Mouse (Mus musculus): ENCODE data around the gene Mad2l1bp. TPM values are rescaled to one million over a fixed set of nuclear protein-coding genes. Genes with fewer than 3 reads are reported as not detected.

Mad2l1bp gene
- polyA plus RNA-seq, 1 experiment = 16.5 TPM

DNA sequence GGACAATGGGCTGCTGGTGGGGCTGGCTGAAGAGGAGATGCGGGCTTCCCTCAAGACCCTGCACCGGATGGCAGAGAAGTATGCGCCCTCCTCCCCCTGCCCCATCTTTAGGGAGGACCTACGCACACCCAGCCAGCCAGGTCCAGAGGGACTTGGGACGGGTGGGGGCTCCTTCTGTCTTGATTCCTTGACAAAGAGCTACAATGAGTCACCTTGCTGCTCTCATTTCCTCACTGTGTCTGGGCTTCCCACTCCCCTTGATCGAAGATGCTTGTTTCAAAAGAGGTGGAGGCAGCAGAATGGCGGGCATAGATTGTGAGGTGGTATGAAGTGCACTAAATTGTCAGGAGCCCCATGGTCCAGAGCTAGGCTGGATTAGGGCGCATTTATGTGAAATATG is 10.9 kb upstream of the Mad2l1bp start:
- 95% methylated on average over 8 of the region's 8 CpGs for WGBS
- peaks cover 41% of the 10 kb centered on the region for H3K36me3 ChIP-seq (ENCODE audit: control insufficient read depth, insufficient read depth, low read length)
- TF ChIP-seq CTCF (IDR thresholded peaks at IDR 0.05; ENCODE audit: extremely low read depth, insufficient read depth, insufficient read length, insufficient replicate concordance) (no peak), POLR2A (IDR thresholded peaks at IDR 0.05; ENCODE audit: low read depth, low read length) (no peak)

DNA sequence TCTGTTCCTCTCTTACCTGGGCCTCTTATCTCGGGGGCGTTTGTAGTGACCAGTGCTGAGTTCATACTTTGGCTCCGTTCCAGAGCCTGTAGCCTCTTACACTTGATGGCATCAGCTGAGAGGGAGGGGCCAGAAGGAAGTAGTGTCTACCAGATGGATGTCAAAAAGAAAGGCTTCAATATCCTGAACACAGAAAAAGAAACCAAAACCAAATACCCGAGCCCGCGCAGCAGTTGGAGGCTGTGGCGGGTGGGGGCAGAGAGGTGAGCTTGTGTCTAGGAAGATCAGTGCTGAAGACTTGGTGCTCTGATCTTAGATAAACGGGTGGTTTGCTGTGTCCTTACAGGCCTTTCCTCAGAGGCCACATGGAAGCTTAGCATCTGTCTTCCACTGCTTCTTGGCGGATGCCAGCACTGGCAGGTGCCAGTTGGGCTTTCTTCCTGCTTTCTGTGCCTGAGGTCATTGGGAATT is 9.6 kb upstream of the Mad2l1bp start:
- 2% methylated on average over 9 of the region's 9 CpGs for WGBS
- peak overlapping the region; percentile 55 for H3K4me3 ChIP-seq (ENCODE audit: extremely low read depth, insufficient read depth, insufficient read length)
- DNase-seq (ENCODE audit: low read depth in 1 of 2, low spot score in 2 of 2) = peak; percentile 50 to 56
- H3K4me1 ChIP-seq (ENCODE audit: control insufficient read depth, insufficient read depth, insufficient read length) = peaks cover 12% of the 10 kb centered on the region; the same call in 1 of the 2 replicates
- no peak for TF ChIP-seq CTCF (IDR thresholded peaks at IDR 0.05; ENCODE audit: extremely low read depth, insufficient read depth, insufficient read length, insufficient replicate concordance)
- TF ChIP-seq POLR2A (IDR thresholded peaks at IDR 0.05; ENCODE audit: low read depth, low read length) = no peak
- peak overlapping the region; percentile 90 for H3K27ac ChIP-seq (ENCODE audit: insufficient read depth, low read length)
- H3K36me3 ChIP-seq (ENCODE audit: control insufficient read depth, insufficient read depth, low read length) = peaks cover 31% of the 10 kb centered on the region
- no peaks in the 10 kb centered on the region for H3K27me3 ChIP-seq (ENCODE audit: control insufficient read depth, insufficient read depth, low read length)

More for the DNA sequence above, 10.9 kb upstream of the Mad2l1bp start:
- H3K4me1 ChIP-seq (ENCODE audit: control insufficient read depth, insufficient read depth, insufficient read length) = peaks cover 12% of the 10 kb centered on the region; the same call in 1 of the 2 replicates
- no peak for DNase-seq (ENCODE audit: low read depth in 1 of 2, low spot score in 2 of 2)
- no peak overlapping the region for H3K4me3 ChIP-seq (ENCODE audit: extremely low read depth, insufficient read depth, insufficient read length)
- no peaks in the 10 kb centered on the region for H3K27me3 ChIP-seq (ENCODE audit: control insufficient read depth, insufficient read depth, low read length)
- H3K27ac ChIP-seq (ENCODE audit: insufficient read depth, low read length) = no peak overlapping the region

DNA sequence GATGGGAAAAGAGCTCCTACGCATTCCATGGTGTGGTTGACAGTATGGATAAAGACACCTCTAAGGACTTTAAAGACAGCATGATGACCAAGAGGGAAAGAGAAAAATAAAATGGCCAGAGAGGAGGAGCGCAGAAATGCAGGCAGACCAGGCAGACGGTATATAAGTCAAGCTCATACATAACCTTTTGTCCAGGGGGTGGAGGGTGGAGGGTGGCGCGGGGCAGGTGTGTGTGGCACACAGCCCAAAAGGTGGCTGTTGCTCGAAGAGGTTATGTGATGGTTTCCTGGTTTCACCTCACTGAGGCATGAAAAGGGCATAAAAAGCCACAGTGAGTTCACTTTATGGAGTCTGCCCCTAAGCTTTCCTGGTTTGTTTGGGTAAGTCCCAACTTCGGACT is 9.2 kb upstream of the Mad2l1bp start:
- DNase-seq (ENCODE audit: low read depth in 1 of 2, low spot score in 2 of 2) = no peak
- H3K36me3 ChIP-seq (ENCODE audit: control insufficient read depth, insufficient read depth, low read length) = peaks cover 27% of the 10 kb centered on the region
- H3K4me1 ChIP-seq (ENCODE audit: control insufficient read depth, insufficient read depth, insufficient read length) = peaks cover 12% of the 10 kb centered on the region; the same call in 1 of the 2 replicates
- no peaks in the 10 kb centered on the region for H3K27me3 ChIP-seq (ENCODE audit: control insufficient read depth, insufficient read depth, low read length)
- WGBS = 40% methylated on average over 7 of the region's 7 CpGs
- H3K4me3 ChIP-seq (ENCODE audit: extremely low read depth, insufficient read depth, insufficient read length) = peak overlapping the region; percentile 55; the same call in 1 of the 2 replicates
- TF ChIP-seq POLR2A (IDR thresholded peaks at IDR 0.05; ENCODE audit: low read depth, low read length) = no peak
- no peak for TF ChIP-seq CTCF (IDR thresholded peaks at IDR 0.05; ENCODE audit: extremely low read depth, insufficient read depth, insufficient read length, insufficient replicate concordance)
- H3K27ac ChIP-seq (ENCODE audit: insufficient read depth, low read length) = peak overlapping the region; percentile 90

DNA sequence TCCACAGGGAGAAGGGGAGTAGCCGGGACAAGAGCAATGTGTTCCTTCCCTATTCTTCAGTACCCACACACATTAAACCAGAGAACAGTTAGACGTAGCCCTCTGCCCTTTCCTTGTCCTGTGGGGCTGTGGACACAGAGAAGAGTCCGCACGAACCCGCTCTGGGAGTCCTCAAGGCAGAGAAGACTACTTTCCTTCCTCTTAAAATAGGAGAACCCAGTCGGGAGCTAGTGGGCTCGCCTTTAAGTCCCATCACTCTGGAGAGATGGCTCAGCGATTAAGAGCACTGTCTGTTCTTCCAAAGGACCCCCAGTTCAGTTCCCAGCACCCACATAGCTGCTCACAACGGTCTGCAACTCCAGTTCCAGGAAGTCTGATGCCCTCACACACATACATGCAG is 8.4 kb upstream of the Mad2l1bp start:
- H3K27me3 ChIP-seq (ENCODE audit: control insufficient read depth, insufficient read depth, low read length) = no peaks in the 10 kb centered on the region
- H3K36me3 ChIP-seq (ENCODE audit: control insufficient read depth, insufficient read depth, low read length) = peaks cover 19% of the 10 kb centered on the region
- no peak for DNase-seq (ENCODE audit: low read depth in 1 of 2, low spot score in 2 of 2)
- 53% methylated on average over 9 of the region's 9 CpGs for WGBS
- TF ChIP-seq POLR2A (IDR thresholded peaks at IDR 0.05; ENCODE audit: low read depth, low read length) = no peak
- TF ChIP-seq CTCF (IDR thresholded peaks at IDR 0.05; ENCODE audit: extremely low read depth, insufficient read depth, insufficient read length, insufficient replicate concordance) = no peak
- peak overlapping the region; percentile 71 for H3K4me3 ChIP-seq (ENCODE audit: extremely low read depth, insufficient read depth, insufficient read length)
- peaks cover 12% of the 10 kb centered on the region; the same call in 1 of the 2 replicates for H3K4me1 ChIP-seq (ENCODE audit: control insufficient read depth, insufficient read depth, insufficient read length)
- peak overlapping the region; percentile 69 for H3K27ac ChIP-seq (ENCODE audit: insufficient read depth, low read length)

DNA sequence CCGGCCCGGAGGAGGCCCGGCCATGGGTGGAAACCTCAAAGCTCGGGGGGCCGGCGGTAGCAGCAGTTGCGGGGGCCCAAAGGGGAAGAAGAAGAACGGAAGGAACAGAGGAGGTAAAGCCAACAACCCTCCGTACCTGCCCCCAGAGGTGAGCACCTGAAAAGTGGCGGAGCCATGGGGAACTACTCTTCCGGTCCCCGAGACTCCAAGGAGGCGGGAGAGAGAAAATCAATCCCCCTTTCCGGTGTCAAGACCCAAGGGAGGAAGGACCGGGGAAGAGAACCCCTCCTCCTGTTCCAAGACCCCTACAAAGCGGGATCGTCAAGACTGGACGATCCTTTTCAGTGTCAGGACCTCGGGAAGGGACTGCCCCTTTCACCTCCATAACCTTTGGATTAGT is 7.8 kb upstream of the Mad2l1bp start:
- Histone ChIP-seq H3K4me3 (ENCODE audit: extremely low read depth, insufficient read depth, insufficient read length) (peak overlapping the region; percentile 71), H3K27me3 (ENCODE audit: control insufficient read depth, insufficient read depth, low read length) (no peaks in the 10 kb centered on the region), H3K36me3 (ENCODE audit: control insufficient read depth, insufficient read depth, low read length) (peaks cover 15% of the 10 kb centered on the region), H3K27ac (ENCODE audit: insufficient read depth, low read length) (peak overlapping the region; percentile 69), H3K4me1 (ENCODE audit: control insufficient read depth, insufficient read depth, insufficient read length) (peaks cover 12% of the 10 kb centered on the region; the same call in 1 of the 2 replicates)
- no peak for DNase-seq (ENCODE audit: low read depth in 1 of 2, low spot score in 2 of 2)
- TF ChIP-seq CTCF (IDR thresholded peaks at IDR 0.05; ENCODE audit: extremely low read depth, insufficient read depth, insufficient read length, insufficient replicate concordance) (no peak), POLR2A (IDR thresholded peaks at IDR 0.05; ENCODE audit: low read depth, low read length) (no peak)
- WGBS = 1% methylated on average over 19 of the region's 19 CpGs

DNA sequence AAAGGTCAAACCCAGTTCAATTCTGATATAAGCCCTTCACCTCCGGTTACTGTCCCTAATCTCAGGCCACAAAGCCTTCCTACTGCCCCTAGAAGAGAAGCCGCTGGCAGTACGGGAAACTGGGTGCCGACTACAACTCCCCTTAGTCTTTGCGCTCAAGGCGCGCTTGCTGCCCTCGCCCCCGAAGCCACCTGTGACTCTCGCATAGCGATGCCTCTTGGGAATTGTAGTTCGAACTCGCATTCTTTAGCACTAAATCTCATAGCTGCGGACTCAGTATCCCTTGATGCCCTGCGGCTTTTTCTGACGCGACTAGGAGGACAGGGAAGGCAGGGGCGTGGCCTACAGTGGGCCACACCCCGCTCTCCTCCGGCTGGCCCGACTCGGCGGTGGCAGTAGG is 7.3 kb upstream of the Mad2l1bp start, which contains the start of gene Gtpbp2:
Gtpbp2 (plus strand) TSS at position 347 of the 400 bp plus-strand sequence.
- TF ChIP-seq CTCF (IDR thresholded peaks at IDR 0.05; ENCODE audit: extremely low read depth, insufficient read depth, insufficient read length, insufficient replicate concordance) (no peak), POLR2A (IDR thresholded peaks at IDR 0.05; ENCODE audit: low read depth, low read length) (no peak)
- H3K36me3 ChIP-seq (ENCODE audit: control insufficient read depth, insufficient read depth, low read length) = peaks cover 12% of the 10 kb centered on the region
- no peaks in the 10 kb centered on the region for H3K27me3 ChIP-seq (ENCODE audit: control insufficient read depth, insufficient read depth, low read length)
- H3K4me1 ChIP-seq (ENCODE audit: control insufficient read depth, insufficient read depth, insufficient read length) = peaks cover 12% of the 10 kb centered on the region; the same call in 1 of the 2 replicates
- H3K4me3 ChIP-seq (ENCODE audit: extremely low read depth, insufficient read depth, insufficient read length) = peak within 1 kb of the TSS; percentile 71
- H3K27ac ChIP-seq (ENCODE audit: insufficient read depth, low read length) = peak within 1 kb of the TSS; percentile 81
- peak; percentile 95 to 99 for DNase-seq (ENCODE audit: low read depth in 1 of 2, low spot score in 2 of 2)
- under 1% methylated on average over 23 of the region's 23 CpGs for WGBS

DNA sequence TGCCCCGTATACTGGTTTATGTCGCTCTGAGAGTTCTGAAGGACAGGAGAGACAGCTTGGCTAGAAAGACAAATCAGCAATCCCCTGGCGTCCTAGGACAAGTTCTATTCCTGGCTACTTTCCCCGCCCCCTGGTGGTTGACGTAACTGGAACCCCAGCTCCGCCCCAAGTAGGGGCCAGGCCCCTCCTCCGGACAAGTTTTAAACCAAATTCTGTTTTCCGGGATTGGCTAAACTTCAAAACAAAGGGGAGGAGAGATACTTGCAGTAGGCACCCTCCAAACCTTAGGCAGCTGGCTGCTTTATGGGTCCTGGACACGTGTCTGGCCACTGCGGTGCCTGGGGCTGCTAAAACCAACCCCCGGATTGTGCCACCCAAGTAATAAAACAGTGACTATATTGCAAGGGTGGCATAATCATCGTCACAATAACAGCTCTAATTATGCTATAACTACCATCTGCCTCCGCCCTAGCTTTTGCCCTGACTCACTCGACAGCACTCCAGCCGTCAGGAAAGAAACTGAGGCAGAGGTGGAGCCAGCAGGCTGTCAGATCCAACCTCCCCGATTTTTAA is 6.8 kb upstream of the Mad2l1bp start:
- WGBS = under 1% methylated on average over 16 of the region's 16 CpGs
- Histone ChIP-seq H3K4me1 (ENCODE audit: control insufficient read depth, insufficient read depth, insufficient read length) (peaks cover 12% of the 10 kb centered on the region; the same call in 1 of the 2 replicates), H3K27ac (ENCODE audit: insufficient read depth, low read length) (peak overlapping the region; percentile 81), H3K27me3 (ENCODE audit: control insufficient read depth, insufficient read depth, low read length) (no peaks in the 10 kb centered on the region), H3K4me3 (ENCODE audit: extremely low read depth, insufficient read depth, insufficient read length) (peak overlapping the region; percentile 57), H3K36me3 (ENCODE audit: control insufficient read depth, insufficient read depth, low read length) (peaks cover 7% of the 10 kb centered on the region)
- TF ChIP-seq CTCF (IDR thresholded peaks at IDR 0.05; ENCODE audit: extremely low read depth, insufficient read depth, insufficient read length, insufficient replicate concordance) (peak; percentile 6; the same call in 1 of the 2 replicates), POLR2A (IDR thresholded peaks at IDR 0.05; ENCODE audit: low read depth, low read length) (peak; percentile 13; the same call in 1 of the 2 replicates)
- DNase-seq (ENCODE audit: low read depth in 1 of 2, low spot score in 2 of 2) = peak; percentile 80 to 87
